In the genomic region with DNA sequence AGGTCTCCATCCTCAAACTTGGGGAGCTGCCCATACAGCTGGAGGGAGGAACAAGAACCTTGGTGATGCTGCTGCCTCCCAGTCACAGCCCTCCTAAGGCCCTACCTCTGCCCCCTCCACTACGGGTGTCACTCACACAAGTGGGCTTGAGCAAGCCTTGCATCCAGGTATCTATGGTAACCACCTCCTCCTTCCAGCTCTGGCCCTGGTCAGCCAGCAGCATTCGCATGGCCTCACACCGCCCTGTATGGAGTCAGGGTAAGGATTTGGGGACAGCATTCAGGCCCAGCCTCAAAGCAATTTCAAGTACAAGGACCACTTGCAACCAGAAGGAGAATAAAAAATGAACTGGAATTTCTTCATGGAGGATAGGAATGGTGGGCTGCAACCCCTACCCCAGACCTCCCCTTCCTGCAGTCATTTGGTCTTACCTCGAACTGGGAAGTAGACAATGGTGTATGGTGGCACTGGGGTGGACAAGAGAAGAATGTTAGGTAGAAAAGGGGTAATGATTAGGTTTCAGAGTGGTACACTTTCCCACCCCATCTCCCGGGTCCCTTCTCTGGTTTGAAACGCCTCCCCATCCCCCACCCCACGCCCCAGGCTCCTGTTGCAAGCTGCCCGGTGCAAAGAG, we compare ENCODE assay signal across 9 mouse cellular contexts. TPM values are rescaled to one million over a fixed set of nuclear protein-coding genes. Genes with fewer than 3 reads are reported as not detected.
A peak's percentile ranks its signal among the peaks of the same experiment; 100 is the strongest.
DNase-seq lines count a peak whose midpoint lies in the region; ATAC-seq and TF ChIP-seq lines count a peak whose summit lies in the region.
"Not testable (repeated sequence)": the region's sequence is repeated elsewhere in the genome, so short reads cannot be mapped to it uniquely, and the experiment has no call there.
"Had no signal": no experiment of that assay in that cellular context is flagged by ENCODE, and none has a peak within 500 bp of the region (broad histone marks: within the 10 kb centered on the region; RNA-seq: fewer than 3 reads in every experiment).

No protein-coding gene starts in this region.

- H3K36me3 ChIP-seq in MEL (ENCODE audit: control insufficient read depth in 1 of 2, insufficient read depth in 2 of 2, low read length in 2 of 2); erythroblast, embryonic 14.5 days (ENCODE audit: control insufficient read depth); heart, embryonic 11.5 days (ENCODE audit: control insufficient read depth, insufficient read depth, low read length); hindbrain, embryonic 16.5 days (ENCODE audit: control insufficient read depth, insufficient read depth, low read length); liver, postnatal 0 days (replicated peaks; ENCODE audit: insufficient read depth, low read length); midbrain, embryonic 15.5 days (replicated peaks); stomach, embryonic 15.5 days: not testable (repeated sequence)
- H3K36me3 ChIP-seq in limb, embryonic 10.5 days: peaks cover 10% of the 10 kb centered on the region

- H3K9me3 ChIP-seq in MEL (replicated peaks; ENCODE audit: insufficient read depth, low read length); erythroblast, embryonic 14.5 days (ENCODE audit: control insufficient read depth, low read length); heart, embryonic 11.5 days (replicated peaks; ENCODE audit: control insufficient read depth, low read length); hindbrain, embryonic 16.5 days (ENCODE audit: control insufficient read depth, low read length); limb, embryonic 10.5 days (replicated peaks); liver, postnatal 0 days (ENCODE audit: low read length); midbrain, embryonic 15.5 days; stomach, embryonic 15.5 days: not testable (repeated sequence)

- WGBS in heart, embryonic 11.5 days (ENCODE audit: insufficient replicate concordance): 29% methylated on average over 7 of the region's 8 CpGs
- 23% methylated on average over 7 of the region's 8 CpGs for WGBS in hindbrain, embryonic 16.5 days
- WGBS in limb, embryonic 10.5 days: 28% methylated on average over 8 of the region's 8 CpGs
- WGBS in liver, postnatal 0 days (ENCODE audit: insufficient replicate concordance): 24% methylated on average over 7 of the region's 8 CpGs
- WGBS in midbrain, embryonic 15.5 days: 19% methylated on average over 8 of the region's 8 CpGs
- WGBS in stomach, embryonic 15.5 days: 24% methylated on average over 8 of the region's 8 CpGs

- peak overlapping the region; percentile 77 to 94 for H3K4me3 ChIP-seq in MEL (ENCODE audit: control insufficient read depth in 1 of 2, insufficient read depth in 1 of 2, low read depth in 2 of 2, low read length in 2 of 2)
- peak overlapping the region; percentile 69 for H3K4me3 ChIP-seq in erythroblast, embryonic 14.5 days (replicated peaks)
- peak overlapping the region; percentile 77 for H3K4me3 ChIP-seq in heart, embryonic 11.5 days (ENCODE audit: low read depth, low read length)
- peak overlapping the region; percentile 73 for H3K4me3 ChIP-seq in hindbrain, embryonic 16.5 days (ENCODE audit: low read length)
- peak overlapping the region; percentile 80 for H3K4me3 ChIP-seq in limb, embryonic 10.5 days
- peak overlapping the region; percentile 69 for H3K4me3 ChIP-seq in liver, postnatal 0 days (ENCODE audit: low read depth, low read length)
- peak overlapping the region; percentile 53 for H3K4me3 ChIP-seq in midbrain, embryonic 15.5 days
- H3K4me3 ChIP-seq in stomach, embryonic 15.5 days (replicated peaks): peak overlapping the region; percentile 74

- not testable (repeated sequence) for H3K79me2 ChIP-seq in MEL (ENCODE audit: control insufficient read depth, insufficient read depth, low read length, poor library complexity)

- not testable (repeated sequence) for H3K4me1 ChIP-seq in MEL (ENCODE audit: control insufficient read depth in 1 of 2, insufficient read depth in 2 of 2, low read length in 2 of 2); heart, embryonic 11.5 days (ENCODE audit: control insufficient read depth, insufficient read depth, low read length); hindbrain, embryonic 16.5 days (ENCODE audit: control insufficient read depth, insufficient read depth, low read depth, low read length)
- H3K4me1 ChIP-seq in erythroblast, embryonic 14.5 days (ENCODE audit: control insufficient read depth): peaks cover 34% of the 10 kb centered on the region
- peaks cover 25% of the 10 kb centered on the region for H3K4me1 ChIP-seq in limb, embryonic 10.5 days
- H3K4me1 ChIP-seq in liver, postnatal 0 days (ENCODE audit: insufficient read depth): peaks cover 15% of the 10 kb centered on the region
- H3K4me1 ChIP-seq in midbrain, embryonic 15.5 days: peaks cover 20% of the 10 kb centered on the region
- peaks cover 16% of the 10 kb centered on the region for H3K4me1 ChIP-seq in stomach, embryonic 15.5 days

- DNase-seq in MEL (ENCODE audit: low read depth, low spot score); limb, embryonic 10.5 days (ENCODE audit: low spot score); liver, postnatal 0 days: not testable (repeated sequence)

- not testable (repeated sequence) for H3K27ac ChIP-seq in MEL (ENCODE audit: control insufficient read depth, low read depth, low read length)
- peak overlapping the region; percentile 82 for H3K27ac ChIP-seq in heart, embryonic 11.5 days (ENCODE audit: low read depth, low read length)
- H3K27ac ChIP-seq in hindbrain, embryonic 16.5 days (ENCODE audit: low read depth, low read length): peak overlapping the region; percentile 70
- peak overlapping the region; percentile 94 for H3K27ac ChIP-seq in limb, embryonic 10.5 days
- peak overlapping the region; percentile 80 for H3K27ac ChIP-seq in liver, postnatal 0 days (ENCODE audit: low read depth)
- peak overlapping the region; percentile 67 for H3K27ac ChIP-seq in midbrain, embryonic 15.5 days
- peak overlapping the region; percentile 87 for H3K27ac ChIP-seq in stomach, embryonic 15.5 days

- not testable (repeated sequence) for TF ChIP-seq CTCF in MEL (IDR thresholded peaks at IDR 0.05 in 2 of 3, conservative IDR thresholded peaks at IDR 0.05 in 1 of 3; ENCODE audit: control insufficient read depth in 1 of 3, insufficient read depth in 1 of 3, low read depth in 2 of 3, low read length in 3 of 3, poor library complexity in 1 of 3, severe bottlenecking in 1 of 3); liver, postnatal 0 days (IDR thresholded peaks at IDR 0.05; ENCODE audit: low read depth)

- not testable (repeated sequence) for H3K27me3 ChIP-seq in MEL (ENCODE audit: control insufficient read depth in 1 of 2, insufficient read depth in 2 of 2, low read length in 2 of 2); erythroblast, embryonic 14.5 days (ENCODE audit: control insufficient read depth); heart, embryonic 11.5 days (ENCODE audit: control insufficient read depth, insufficient read depth, low read length); hindbrain, embryonic 16.5 days (replicated peaks; ENCODE audit: control insufficient read depth, insufficient read depth, low read length); limb, embryonic 10.5 days (ENCODE audit: low read depth, poor library complexity, severe bottlenecking); liver, postnatal 0 days (ENCODE audit: insufficient read depth, low read length); midbrain, embryonic 15.5 days (replicated peaks); stomach, embryonic 15.5 days (replicated peaks)

- TF ChIP-seq RAD21 in MEL (IDR thresholded peaks at IDR 0.05; ENCODE audit: low read depth, low read length): not testable (repeated sequence)

- peak overlapping the region; percentile 84 for H3K4me2 ChIP-seq in heart, embryonic 11.5 days
- peak overlapping the region; percentile 65 for H3K4me2 ChIP-seq in hindbrain, embryonic 16.5 days (ENCODE audit: low read length)
- peak overlapping the region; percentile 87 for H3K4me2 ChIP-seq in liver, postnatal 0 days (ENCODE audit: low read depth, low read length)
- H3K4me2 ChIP-seq in midbrain, embryonic 15.5 days: peak overlapping the region; percentile 77
- peak overlapping the region; percentile 68 for H3K4me2 ChIP-seq in stomach, embryonic 15.5 days

- TF ChIP-seq POLR2A in MEL (IDR thresholded peaks at IDR 0.05; ENCODE audit: control insufficient read depth in 1 of 2, insufficient read depth in 1 of 2, low read depth in 1 of 2, low read length in 2 of 2, poor library complexity in 1 of 2): not testable (repeated sequence)

- not testable (repeated sequence) for TF ChIP-seq EP300 in MEL (IDR thresholded peaks at IDR 0.05; ENCODE audit: low read depth in 1 of 2, low read length in 2 of 2); liver, postnatal 0 days (IDR thresholded peaks at IDR 0.05; ENCODE audit: low read depth)

- ATAC-seq in heart, embryonic 11.5 days (replicated peaks; ENCODE audit: insufficient number of reproducible peaks, low FRiP score, low TSS enrichment): not testable (repeated sequence)
- peak; percentile 62 for ATAC-seq in hindbrain, embryonic 16.5 days
- ATAC-seq in liver, postnatal 0 days: peak; percentile 14; the same call in 1 of the 2 replicates
- ATAC-seq in midbrain, embryonic 15.5 days (replicated peaks): peak; percentile 53
- 0 out of 2 replicates have a peak, but pooled peaks have one; percentile 2 for ATAC-seq in stomach, embryonic 15.5 days (ENCODE audit: insufficient read depth, low FRiP score, low read depth)

- H3K9ac ChIP-seq in MEL (ENCODE audit: control insufficient read depth, low read depth, low read length, poor library complexity, severe bottlenecking): peak overlapping the region; percentile 84
- peak overlapping the region; percentile 94 for H3K9ac ChIP-seq in heart, embryonic 11.5 days (ENCODE audit: low read depth, low read length)
- peak overlapping the region; percentile 89 for H3K9ac ChIP-seq in hindbrain, embryonic 16.5 days (ENCODE audit: low read depth, low read length)
- peak overlapping the region; percentile 81 for H3K9ac ChIP-seq in liver, postnatal 0 days (replicated peaks)
- H3K9ac ChIP-seq in midbrain, embryonic 15.5 days: peak overlapping the region; percentile 60
- H3K9ac ChIP-seq in stomach, embryonic 15.5 days: peak overlapping the region; percentile 67

RNA-seq across cellular contexts. Expression of a gene that starts 0.5 kb away (rescaled TPM):
- total RNA-seq in MEL (2012; rRNA removed): 251 and 270 TPM in 2 replicates
- 100 to 1,000 TPM in 1 of 2 experiments, not detected in 1; 369 TPM for polyA plus RNA-seq in MEL (2012; ENCODE audit: insufficient read depth in 1 of 2, insufficient read length in 2 of 2, low read depth in 1 of 2, low replicate concordance in 2 of 2, missing spikeins in 1 of 2)
- polyA plus RNA-seq in erythroblast, embryonic 14.5 days (2012): 14.9 and 28.9 TPM in 2 replicates
- polyA plus RNA-seq in heart, embryonic 11.5 days (2014; fragmentation: Nextera tagmentation; extraction: Ambion mirVana): 359 and 387 TPM in 2 replicates
- 569 and 604 TPM in 2 replicates for polyA plus RNA-seq in hindbrain, embryonic 16.5 days (2015; fragmentation: Nextera tagmentation; extraction: Ambion mirVana)
- 478 and 510 TPM in 2 replicates for polyA plus RNA-seq in limb, embryonic 10.5 days (2016; fragmentation: Nextera tagmentation; extraction: Ambion mirVana)
- 428 and 442 TPM in 2 replicates for polyA plus RNA-seq in liver, postnatal 0 days (2015; fragmentation: Nextera tagmentation; extraction: Ambion mirVana)
- 513 and 520 TPM in 2 replicates for polyA plus RNA-seq in midbrain, embryonic 15.5 days (2015; fragmentation: Nextera tagmentation; extraction: Ambion mirVana)
- polyA plus RNA-seq in stomach, embryonic 15.5 days (2015; fragmentation: Nextera tagmentation; extraction: Ambion mirVana): 711 and 842 TPM in 2 replicates

RNA-seq across cellular contexts. Expression of a gene that starts 8.6 kb away (rescaled TPM):
- total RNA-seq in MEL (2012; rRNA removed): 7.4 TPM in 1 of 2 replicates, not detected in the other
- polyA plus RNA-seq in MEL (2012; ENCODE audit: insufficient read depth in 1 of 2, insufficient read length in 2 of 2, low read depth in 1 of 2, low replicate concordance in 2 of 2, missing spikeins in 1 of 2): under 1 TPM in 1 of 2 experiments, not detected in 1; 0.65 TPM
- polyA plus RNA-seq in erythroblast, embryonic 14.5 days (2012): not detected in 2 replicates
- 2.9 and 3.4 TPM in 2 replicates for polyA plus RNA-seq in heart, embryonic 11.5 days (2014; fragmentation: Nextera tagmentation; extraction: Ambion mirVana)
- 2.5 and 2.6 TPM in 2 replicates for polyA plus RNA-seq in hindbrain, embryonic 16.5 days (2015; fragmentation: Nextera tagmentation; extraction: Ambion mirVana)
- polyA plus RNA-seq in limb, embryonic 10.5 days (2016; fragmentation: Nextera tagmentation; extraction: Ambion mirVana): 0.62 and 0.88 TPM in 2 replicates
- polyA plus RNA-seq in liver, postnatal 0 days (2015; fragmentation: Nextera tagmentation; extraction: Ambion mirVana): 5.8 and 6.4 TPM in 2 replicates
- polyA plus RNA-seq in midbrain, embryonic 15.5 days (2015; fragmentation: Nextera tagmentation; extraction: Ambion mirVana): 2.7 and 5.6 TPM in 2 replicates
- 13.2 and 19.1 TPM in 2 replicates for polyA plus RNA-seq in stomach, embryonic 15.5 days (2015; fragmentation: Nextera tagmentation; extraction: Ambion mirVana)

RNA-seq across cellular contexts. Expression of a gene that starts 22.1 kb away (rescaled TPM):
- not detected in 2 replicates for total RNA-seq in MEL (2012; rRNA removed)
- under 1 TPM in 1 of 2 experiments, not detected in 1; 0.84 TPM for polyA plus RNA-seq in MEL (2012; ENCODE audit: insufficient read depth in 1 of 2, insufficient read length in 2 of 2, low read depth in 1 of 2, low replicate concordance in 2 of 2, missing spikeins in 1 of 2)
- polyA plus RNA-seq in erythroblast, embryonic 14.5 days (2012): 1.3 TPM in 2 replicates
- 0.49 TPM in 1 of 2 replicates, not detected in the other for polyA plus RNA-seq in heart, embryonic 11.5 days (2014; fragmentation: Nextera tagmentation; extraction: Ambion mirVana)
- polyA plus RNA-seq in hindbrain, embryonic 16.5 days (2015; fragmentation: Nextera tagmentation; extraction: Ambion mirVana): 0.26 TPM in 1 of 2 replicates, not detected in the other
- not detected in 2 replicates for polyA plus RNA-seq in limb, embryonic 10.5 days (2016; fragmentation: Nextera tagmentation; extraction: Ambion mirVana)
- polyA plus RNA-seq in liver, postnatal 0 days (2015; fragmentation: Nextera tagmentation; extraction: Ambion mirVana): 64.5 and 67.3 TPM in 2 replicates
- not detected in 2 replicates for polyA plus RNA-seq in midbrain, embryonic 15.5 days (2015; fragmentation: Nextera tagmentation; extraction: Ambion mirVana)
- 3.3 and 7.1 TPM in 2 replicates for polyA plus RNA-seq in stomach, embryonic 15.5 days (2015; fragmentation: Nextera tagmentation; extraction: Ambion mirVana)
- total RNA-seq: heart, postnatal 25 days had no signal

RNA-seq across cellular contexts. Expression of a gene that starts 24.7 kb away (rescaled TPM):
- total RNA-seq in MEL (2012; rRNA removed): 235 and 267 TPM in 2 replicates
- 100 to 1,000 TPM in 1 of 2 experiments, not detected in 1; 218 TPM for polyA plus RNA-seq in MEL (2012; ENCODE audit: insufficient read depth in 1 of 2, insufficient read length in 2 of 2, low read depth in 1 of 2, low replicate concordance in 2 of 2, missing spikeins in 1 of 2)
- polyA plus RNA-seq in erythroblast, embryonic 14.5 days (2012): 47.7 and 49.2 TPM in 2 replicates
- polyA plus RNA-seq in heart, embryonic 11.5 days (2014; fragmentation: Nextera tagmentation; extraction: Ambion mirVana): 369 and 417 TPM in 2 replicates
- 265 and 277 TPM in 2 replicates for polyA plus RNA-seq in hindbrain, embryonic 16.5 days (2015; fragmentation: Nextera tagmentation; extraction: Ambion mirVana)
- 220 and 221 TPM in 2 replicates for polyA plus RNA-seq in limb, embryonic 10.5 days (2016; fragmentation: Nextera tagmentation; extraction: Ambion mirVana)
- 171 and 172 TPM in 2 replicates for polyA plus RNA-seq in liver, postnatal 0 days (2015; fragmentation: Nextera tagmentation; extraction: Ambion mirVana)
- polyA plus RNA-seq in midbrain, embryonic 15.5 days (2015; fragmentation: Nextera tagmentation; extraction: Ambion mirVana): 229 and 239 TPM in 2 replicates
- 198 and 218 TPM in 2 replicates for polyA plus RNA-seq in stomach, embryonic 15.5 days (2015; fragmentation: Nextera tagmentation; extraction: Ambion mirVana)

RNA-seq across cellular contexts. Expression of a gene that starts 34.2 kb away (rescaled TPM):
- 6.8 and 9.9 TPM in 2 replicates for total RNA-seq in MEL (2012; rRNA removed)
- 10 to 100 TPM in 1 of 2 experiments, not detected in 1; 16.0 TPM for polyA plus RNA-seq in MEL (2012; ENCODE audit: insufficient read depth in 1 of 2, insufficient read length in 2 of 2, low read depth in 1 of 2, low replicate concordance in 2 of 2, missing spikeins in 1 of 2)
- 0.06 and 0.07 TPM in 2 replicates for polyA plus RNA-seq in erythroblast, embryonic 14.5 days (2012)
- 64.5 and 65.9 TPM in 2 replicates for polyA plus RNA-seq in heart, embryonic 11.5 days (2014; fragmentation: Nextera tagmentation; extraction: Ambion mirVana)
- 4.9 and 6.6 TPM in 2 replicates for polyA plus RNA-seq in hindbrain, embryonic 16.5 days (2015; fragmentation: Nextera tagmentation; extraction: Ambion mirVana)
- polyA plus RNA-seq in limb, embryonic 10.5 days (2016; fragmentation: Nextera tagmentation; extraction: Ambion mirVana): 5.0 and 7.6 TPM in 2 replicates
- 0.36 and 0.74 TPM in 2 replicates for polyA plus RNA-seq in liver, postnatal 0 days (2015; fragmentation: Nextera tagmentation; extraction: Ambion mirVana)
- 8.4 and 12.1 TPM in 2 replicates for polyA plus RNA-seq in midbrain, embryonic 15.5 days (2015; fragmentation: Nextera tagmentation; extraction: Ambion mirVana)
- 4.0 and 4.5 TPM in 2 replicates for polyA plus RNA-seq in stomach, embryonic 15.5 days (2015; fragmentation: Nextera tagmentation; extraction: Ambion mirVana)
